Mouse (Mus musculus) heart, adult 8-10 months (tissue): Measurements from ENCODE around the gene B4galt4. TPM values are rescaled to one million over a fixed set of nuclear protein-coding genes. Genes with fewer than 3 reads are reported as not detected.
"Not testable (repeated sequence)": the region's sequence is repeated elsewhere in the genome, so short reads cannot be mapped to it uniquely, and the experiment has no call there.

Experiments
- DNase-seq: peaks from one replicate; pipeline ENCODE4 v3.0.0; 2022; ENCODE audit warnings: low spot score
- total RNA-seq, 4 experiments: library from RNA; stranded (reverse); gene quantifications; 2 replicates each; pipeline ENCODE4 v1.2.4; 2022

B4galt4 gene
- total RNA-seq, 4 experiments from 2014 or later = 7.2 to 11.7 (median 9.6) TPM

DNA sequence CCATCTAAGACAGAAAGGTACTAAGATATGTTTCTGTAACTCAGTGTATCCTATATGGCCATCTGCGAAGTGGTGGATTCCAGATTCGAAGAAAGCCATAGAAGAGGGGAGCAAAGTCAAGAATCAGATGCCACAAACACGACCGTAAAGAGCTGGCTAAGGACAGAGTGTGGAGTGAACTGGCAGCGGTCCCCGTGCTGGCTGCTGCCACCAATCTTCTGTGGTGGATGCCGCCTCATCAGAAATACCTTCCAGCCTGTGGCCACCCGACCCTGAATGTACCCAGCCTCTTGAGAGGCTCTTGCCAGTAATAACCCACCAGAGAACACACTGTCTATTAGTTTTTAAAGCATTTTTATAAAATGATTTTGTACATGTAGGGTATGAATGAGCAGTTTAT lies 26.3 kb downstream of the B4galt4 start:
- no peak for DNase-seq

DNA sequence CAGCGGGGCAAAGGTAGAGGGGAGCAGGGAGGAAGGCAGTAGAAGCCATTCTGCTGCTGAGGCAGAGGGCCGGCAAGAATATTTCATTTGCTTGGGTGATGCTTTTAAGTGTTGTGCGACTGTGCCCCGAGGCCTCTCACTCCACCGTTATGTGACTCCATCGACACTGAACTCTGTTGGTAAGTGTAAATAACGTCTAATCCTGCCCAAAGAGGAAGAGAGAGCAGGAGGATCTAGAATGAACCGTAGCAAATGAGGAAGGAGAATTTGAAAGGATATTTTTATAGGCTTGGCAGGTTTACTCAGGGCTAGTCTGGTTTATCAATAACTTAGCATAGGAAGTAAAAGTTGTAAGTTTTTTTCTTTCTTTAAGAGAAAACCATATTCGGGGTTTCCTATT lies 27.5 kb downstream of the B4galt4 start:
- DNase-seq = no peak

DNA sequence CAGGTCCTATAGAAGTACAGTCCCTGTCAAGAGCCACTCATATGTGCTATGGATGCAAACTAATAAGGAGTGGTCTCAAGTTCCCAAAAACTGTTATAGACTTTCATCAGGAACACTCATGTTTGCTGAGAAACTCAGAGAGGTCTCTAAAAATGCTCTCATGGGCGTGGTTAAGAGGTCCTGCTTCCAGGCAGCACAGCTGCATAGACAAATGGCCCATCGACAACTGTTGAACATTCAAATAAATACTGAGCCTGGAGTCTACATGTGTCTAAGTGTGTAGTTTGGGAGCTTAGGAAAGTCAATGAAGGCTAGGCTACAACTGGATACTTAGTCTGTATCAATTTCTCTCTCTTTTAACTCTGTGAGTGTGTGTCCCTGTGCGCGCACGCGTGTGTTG lies 29.1 kb downstream of the B4galt4 start:
- no peak for DNase-seq

DNA sequence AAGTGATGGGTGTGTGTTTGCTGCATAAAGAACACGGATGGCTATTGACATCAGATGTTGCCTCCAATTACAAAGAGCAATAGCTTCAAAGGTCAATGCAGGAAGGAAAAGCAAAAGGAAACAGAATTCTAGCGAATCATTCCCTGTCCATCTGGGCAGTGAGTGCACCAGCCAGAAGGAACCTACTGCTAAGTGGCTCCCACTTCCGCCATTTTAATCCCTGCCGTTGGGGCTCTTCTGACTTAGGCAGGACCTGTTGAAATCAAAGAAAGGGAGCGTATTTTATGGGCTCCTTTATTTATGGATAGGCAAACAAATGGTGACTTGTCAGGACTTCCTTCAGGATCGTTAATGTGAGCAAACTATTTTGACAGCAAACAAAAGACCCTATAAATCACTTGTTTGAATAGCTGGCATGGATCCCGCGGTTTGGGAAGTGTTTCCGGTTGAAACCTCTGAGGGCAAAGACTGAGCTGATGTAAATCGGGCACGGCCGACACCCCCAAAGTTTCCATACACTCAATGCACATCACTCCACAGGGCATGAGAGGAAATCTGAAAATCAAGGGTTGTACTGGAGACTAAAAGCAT lies 30.9 kb downstream of the B4galt4 start:
- DNase-seq = no peak

DNA sequence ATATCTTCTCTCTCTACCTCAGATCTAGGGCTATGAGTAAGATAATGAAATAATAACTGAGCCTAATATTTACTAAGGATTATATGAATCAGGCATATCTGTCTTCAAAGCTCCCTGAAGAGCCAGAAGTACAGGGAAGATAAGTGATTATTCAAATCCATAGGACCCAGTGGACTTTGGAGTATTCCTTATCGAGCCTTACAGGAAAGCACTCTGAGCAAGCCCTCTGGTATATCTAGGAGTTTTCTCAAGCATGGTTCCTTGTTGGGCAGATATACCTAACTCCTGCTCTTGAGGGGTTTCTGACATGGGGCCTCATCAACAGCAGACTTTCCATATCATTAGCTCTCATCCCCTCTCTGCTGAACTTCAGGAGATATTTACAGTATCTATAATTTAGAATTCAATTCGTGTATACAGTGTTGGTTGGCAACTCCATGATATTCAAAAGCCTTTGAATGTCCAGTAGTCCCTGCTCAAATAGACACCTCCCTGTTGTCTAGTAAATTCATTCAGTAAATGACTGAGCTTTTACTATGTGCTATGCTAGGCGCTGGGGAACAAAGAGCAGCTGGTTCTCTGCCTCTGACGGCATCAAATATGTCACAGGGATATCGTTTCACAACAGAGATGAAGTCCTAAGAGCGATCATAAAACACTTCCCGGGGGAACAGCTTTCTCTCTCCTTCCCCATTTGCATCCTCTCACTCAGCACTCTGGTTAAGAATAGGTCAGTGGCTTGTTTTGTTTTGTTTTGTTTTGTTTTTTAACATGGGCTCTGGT lies 33.1 kb downstream of the B4galt4 start:
- DNase-seq = no peak

DNA sequence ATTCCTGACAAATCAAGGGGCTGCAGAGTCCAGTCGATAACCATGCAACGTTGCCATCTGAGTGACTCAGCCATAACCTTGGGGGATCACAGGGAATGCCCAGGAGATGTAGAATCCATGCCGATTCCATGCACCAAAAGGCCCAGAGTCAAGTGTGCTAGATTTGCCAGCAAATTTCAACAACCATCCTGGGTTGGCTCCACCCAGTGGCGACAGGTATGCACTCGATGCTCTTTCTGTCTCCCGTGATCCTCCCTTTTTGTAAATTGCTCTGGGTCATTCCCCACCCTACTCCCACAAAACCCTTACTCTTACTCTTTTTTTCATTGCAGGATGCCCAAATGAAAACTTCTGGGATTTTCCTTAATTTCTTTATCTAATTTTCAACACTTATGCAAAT lies 34.3 kb downstream of the B4galt4 start:
- no peak for DNase-seq

DNA sequence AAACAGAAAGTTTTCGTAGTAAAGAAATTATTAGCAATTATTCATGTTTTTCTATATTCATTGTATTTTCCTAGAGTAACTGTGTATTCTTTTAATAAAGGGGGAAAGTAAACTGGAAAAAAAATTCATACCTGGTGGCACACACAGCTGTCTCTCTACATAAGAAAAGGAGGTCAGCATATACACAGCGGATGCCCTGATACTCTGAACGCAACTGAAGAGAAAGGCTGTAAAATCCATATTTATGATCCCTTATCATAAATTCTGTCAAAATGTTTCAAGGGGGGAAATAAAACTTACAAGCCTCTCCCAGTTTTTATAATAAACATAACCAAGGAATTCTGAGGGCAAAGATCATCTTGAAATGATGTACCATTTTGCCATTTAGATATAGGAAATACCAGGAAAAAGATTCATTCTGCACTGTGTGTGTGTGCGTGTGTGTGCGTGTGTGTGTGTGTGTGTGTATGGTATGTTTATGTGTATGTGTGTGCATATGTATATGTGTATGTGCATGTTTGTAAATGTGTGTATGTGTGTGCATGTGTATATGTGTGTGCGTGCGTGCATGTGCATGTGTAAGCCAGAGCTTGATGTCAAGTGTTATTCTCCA lies 39.0 kb downstream of the B4galt4 start:
- DNase-seq = no peak

DNA sequence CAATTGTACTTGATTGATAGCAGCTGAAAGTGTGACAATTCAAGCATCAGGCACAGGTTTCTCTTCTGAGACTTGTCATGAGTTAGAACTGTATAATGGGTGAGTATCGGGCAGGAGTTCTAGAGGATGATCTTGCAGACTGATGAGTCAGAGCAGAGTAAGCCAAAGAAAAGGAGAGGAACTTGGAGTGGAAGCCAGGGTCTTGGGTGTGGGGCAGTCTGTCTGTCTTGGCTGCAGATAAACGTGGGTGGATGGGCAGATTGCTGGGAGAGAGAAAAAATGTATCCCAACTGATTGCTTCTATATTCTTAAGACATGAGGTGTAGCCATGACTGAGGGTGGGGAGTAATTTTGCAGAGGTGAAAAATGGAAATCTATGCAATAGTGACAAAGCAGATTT lies 39.9 kb downstream of the B4galt4 start:
- DNase-seq = no peak

DNA sequence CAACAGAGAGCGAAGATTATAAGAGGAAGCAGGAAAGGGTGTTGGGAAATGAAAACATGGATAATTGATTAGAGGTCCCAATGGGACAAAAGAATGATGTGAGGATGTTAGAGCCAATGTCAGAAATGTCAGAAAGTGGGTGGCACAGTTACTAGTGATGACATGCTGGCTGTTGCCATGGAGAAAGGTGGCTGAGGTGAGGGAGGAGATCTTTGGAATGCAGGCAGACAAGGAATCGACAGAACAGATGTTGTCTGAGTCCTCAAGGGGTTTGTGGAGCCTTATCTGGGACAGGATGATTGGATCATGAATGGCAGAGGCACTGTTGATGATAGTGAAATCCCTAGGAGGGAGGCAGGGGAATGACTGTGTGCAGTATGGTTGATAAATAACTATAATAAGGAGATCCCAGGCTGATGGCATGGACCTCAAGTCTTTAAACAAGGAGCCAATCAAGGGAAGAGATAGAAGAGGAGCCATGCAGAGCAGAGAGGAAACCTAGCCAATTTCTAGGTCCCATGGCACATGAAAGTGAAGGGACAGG lies 40.5 kb downstream of the B4galt4 start:
- DNase-seq = no peak

DNA sequence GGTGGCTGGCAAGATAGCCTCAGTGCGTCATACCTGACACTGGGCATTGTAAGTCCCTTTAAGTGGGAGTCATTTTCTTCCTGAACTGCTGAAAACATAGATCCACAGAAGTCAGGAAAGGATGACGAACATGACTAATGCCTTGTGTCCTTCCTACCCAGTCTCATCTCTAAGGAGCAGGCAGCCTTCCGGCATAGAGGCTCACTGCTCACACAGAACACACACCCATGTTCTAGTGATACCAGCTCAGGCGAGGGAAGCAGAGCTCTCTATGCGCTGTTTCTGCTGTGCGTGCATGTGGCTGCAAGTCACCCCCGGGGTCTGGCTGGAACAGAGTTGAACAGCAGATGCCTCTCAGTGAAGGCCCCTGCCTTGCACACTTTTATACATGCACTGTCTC lies 43.2 kb downstream of the B4galt4 start:
- DNase-seq = no peak

DNA sequence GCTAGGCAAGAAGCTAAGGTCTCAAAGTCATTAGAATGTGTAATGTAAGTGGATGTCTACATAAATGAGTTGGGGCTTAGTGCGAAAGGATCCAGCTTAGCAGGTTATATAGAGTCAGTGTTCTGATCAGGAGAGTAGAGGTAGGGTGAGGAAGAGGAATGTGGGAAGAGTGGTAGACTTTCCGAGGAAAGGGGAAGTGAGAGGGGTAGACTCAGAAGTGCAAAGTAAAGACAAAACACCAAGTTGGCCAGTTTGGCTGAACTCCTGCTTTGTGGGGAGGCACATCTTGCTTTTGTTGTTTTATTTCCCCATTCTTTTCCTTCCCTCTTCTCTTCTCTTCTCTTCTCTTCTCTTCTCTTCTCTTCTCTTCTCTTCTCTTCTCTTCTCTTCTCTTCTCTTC lies 47.0 kb downstream of the B4galt4 start:
- no peak for DNase-seq

DNA sequence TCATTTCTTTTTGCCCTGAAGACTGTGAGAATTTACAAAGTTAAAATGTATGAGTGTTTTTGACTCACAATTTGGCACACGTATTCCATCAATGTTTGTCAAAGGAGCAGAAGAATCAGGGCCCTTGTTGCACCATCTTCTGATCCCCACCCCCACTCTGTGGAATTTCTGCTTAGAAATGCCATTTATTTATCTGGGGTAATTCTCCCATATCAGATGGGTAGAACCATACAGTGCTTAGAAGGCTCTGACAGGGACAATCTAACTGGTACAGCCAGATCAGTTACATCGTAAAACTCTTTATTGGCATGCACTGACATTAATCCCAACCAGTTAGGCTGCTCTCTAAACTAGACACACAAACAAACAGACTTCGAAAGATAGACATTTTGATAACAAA lies 47.9 kb downstream of the B4galt4 start:
- no peak for DNase-seq

DNA sequence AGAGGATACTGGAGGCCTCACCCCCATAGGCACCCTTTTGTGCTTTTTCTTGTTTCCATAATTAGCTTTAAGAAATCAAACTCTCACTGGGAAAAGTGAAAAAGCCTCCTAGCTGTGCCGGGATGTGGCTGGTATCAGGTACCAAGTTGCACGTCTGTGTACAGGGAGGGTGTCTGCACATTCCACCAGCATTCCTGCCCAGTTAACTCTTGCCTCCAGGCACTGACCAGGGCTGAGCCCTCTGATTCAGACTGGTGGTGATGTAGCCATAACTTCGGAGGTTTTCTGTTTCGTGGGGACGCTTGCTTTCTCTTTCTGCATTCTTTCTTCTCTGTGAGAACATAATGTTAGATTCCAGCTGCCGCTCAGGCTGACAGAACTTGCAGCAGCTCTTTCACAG lies 51.1 kb downstream of the B4galt4 start:
- DNase-seq = no peak

DNA sequence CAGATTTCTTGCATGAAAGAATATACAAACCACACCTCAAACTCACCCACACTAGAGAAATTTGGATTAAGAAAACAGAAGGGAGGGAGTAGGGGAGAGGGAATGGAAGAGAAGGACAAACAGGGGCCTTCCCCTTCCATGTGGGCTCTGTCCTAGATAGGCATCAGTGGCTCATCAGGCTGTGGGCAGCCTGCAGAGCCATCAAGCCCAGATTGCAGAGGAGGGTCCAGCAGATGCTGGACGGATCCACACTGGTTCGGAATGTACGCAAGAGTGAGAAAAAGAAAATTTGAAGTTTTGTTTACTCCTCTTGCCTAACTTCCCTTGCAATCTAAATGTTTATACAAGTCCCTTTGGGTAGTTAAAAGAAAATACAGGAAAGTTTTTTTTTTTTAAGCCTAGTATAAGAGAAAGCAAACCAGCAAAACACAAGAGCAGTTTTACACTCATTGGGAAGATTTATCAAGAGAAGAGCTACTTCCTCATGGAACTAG lies 56.9 kb downstream of the B4galt4 start:
- DNase-seq = no peak

DNA sequence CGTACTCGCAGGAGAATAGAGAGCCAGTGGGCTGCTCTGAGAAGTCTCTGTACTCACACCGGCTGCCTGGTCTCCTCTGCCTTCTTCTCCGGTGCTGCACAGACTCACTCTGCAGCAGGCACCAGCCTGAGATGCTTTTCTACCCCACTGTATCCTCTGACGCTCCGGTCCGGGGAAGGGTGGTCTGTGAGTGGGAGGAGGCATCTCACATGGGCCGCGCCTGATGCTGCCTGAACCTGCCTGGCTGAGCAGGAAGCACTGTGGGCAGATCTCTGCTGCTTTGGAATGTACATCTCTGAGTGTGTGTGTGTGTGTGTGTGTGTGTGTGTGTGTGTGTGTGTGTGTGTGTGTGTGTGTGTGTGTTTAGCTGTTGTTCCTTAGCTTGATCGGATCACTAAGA lies 58.0 kb downstream of the B4galt4 start, which contains the start of gene Upk1b:
TSS of gene Upk1b (minus strand) at position 238 of the 400 bp plus-strand sequence.
- no peak for DNase-seq

DNA sequence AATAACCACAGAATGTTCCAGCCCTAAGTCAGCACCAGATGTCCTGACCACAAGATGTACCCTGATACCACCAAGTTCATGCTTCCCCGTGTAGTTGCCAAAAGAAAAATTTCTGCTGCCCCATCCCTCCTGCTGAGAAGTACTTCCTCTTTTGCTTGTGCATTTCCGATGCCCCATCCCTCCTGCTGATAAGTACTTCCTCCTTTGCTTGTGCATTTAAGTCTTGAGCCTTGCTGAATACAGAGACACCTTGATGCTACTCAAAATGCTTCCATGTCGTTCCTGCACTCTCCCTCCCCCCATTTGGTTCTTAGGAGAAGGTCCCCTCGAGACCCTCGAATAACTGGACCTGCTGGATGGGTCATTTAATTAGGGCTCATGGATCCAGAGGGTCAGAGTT lies 65.7 kb downstream of the B4galt4 start:
- DNase-seq = not testable (repeated sequence)

DNA sequence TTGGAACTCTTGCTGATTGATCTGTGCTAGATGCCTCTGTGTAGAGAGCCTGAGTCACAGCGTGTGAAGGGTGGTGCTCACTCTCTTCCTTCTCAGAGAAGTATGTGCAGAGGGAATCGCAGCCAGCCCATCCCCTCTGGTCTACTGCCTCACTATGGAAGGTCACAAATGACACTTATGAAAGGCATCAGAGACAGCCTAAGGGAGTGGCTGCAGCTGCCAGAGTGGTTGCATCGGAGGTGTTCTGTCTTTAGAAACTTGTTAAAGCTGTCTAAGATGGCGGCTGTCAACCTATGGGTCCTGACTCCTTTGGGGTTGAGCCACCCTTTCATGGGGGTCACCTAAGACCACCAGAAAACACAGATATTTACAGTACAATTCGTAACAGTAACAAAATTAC lies 68.1 kb downstream of the B4galt4 start:
- no peak for DNase-seq

DNA sequence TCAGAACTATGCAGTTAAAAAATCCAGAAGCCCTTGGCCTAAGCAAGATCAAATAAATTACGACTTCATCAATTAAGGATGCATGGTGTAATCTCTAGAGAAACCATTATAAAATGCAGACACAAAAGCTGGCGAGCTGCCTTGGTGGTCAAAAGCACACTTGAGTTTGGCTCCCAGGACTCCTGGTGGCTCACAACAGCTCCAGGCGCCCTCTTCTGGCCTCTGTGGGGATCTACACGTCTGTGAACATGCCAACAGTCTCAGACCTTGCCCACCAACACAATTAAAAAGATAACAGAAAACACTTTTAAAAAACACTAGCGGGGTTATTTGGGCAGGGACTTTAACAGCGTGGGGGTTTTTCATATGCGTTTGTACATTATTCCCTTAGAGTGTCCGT lies 70.5 kb downstream of the B4galt4 start:
- peak; percentile 70 for DNase-seq
